Comparison of ENCODE assay signal across 32 mouse cellular contexts in genomic region chr8:125984140-125984539, GRCm38 (mm10). TPM values are rescaled to one million over a fixed set of nuclear protein-coding genes. Genes with fewer than 3 reads are reported as not detected.
"Had no signal": no experiment of that assay in that cellular context is flagged by ENCODE, and none has a peak within 500 bp of the region (broad histone marks: within the 10 kb centered on the region; RNA-seq: fewer than 3 reads in every experiment).

No protein-coding gene starts in this region.

- H3K27ac ChIP-seq: heart, embryonic 10.5 days; heart, embryonic 13.5 days; heart, embryonic 15.5 days; hindbrain, embryonic 10.5 days; hindbrain, embryonic 12.5 days; hindbrain, embryonic 13.5 days; hindbrain, embryonic 14.5 days; hindbrain, embryonic 15.5 days; hindbrain, postnatal 0 days; intestine, embryonic 15.5 days; kidney, embryonic 15.5 days; kidney, postnatal 0 days; layer of hippocampus, adult 2 months had no signal

- H3K27me3 ChIP-seq: hindbrain, embryonic 12.5 days; hindbrain, embryonic 13.5 days; hindbrain, embryonic 15.5 days; intestine, embryonic 15.5 days; kidney, embryonic 15.5 days had no signal

- H3K4me3 ChIP-seq: heart, embryonic 10.5 days; heart, embryonic 12.5 days; heart, embryonic 13.5 days; heart, embryonic 15.5 days; hindbrain, embryonic 10.5 days; hindbrain, embryonic 12.5 days; hindbrain, embryonic 13.5 days; hindbrain, embryonic 15.5 days; intestine, embryonic 15.5 days; kidney, embryonic 15.5 days; layer of hippocampus, adult 2 months had no signal

- H3K4me1 ChIP-seq: heart, embryonic 10.5 days; heart, embryonic 12.5 days; heart, embryonic 13.5 days; heart, embryonic 15.5 days; intestine, embryonic 15.5 days; kidney, embryonic 15.5 days had no signal

- H3K36me3 ChIP-seq: heart, embryonic 10.5 days; heart, embryonic 12.5 days; heart, embryonic 13.5 days; heart, embryonic 15.5 days; hindbrain, embryonic 10.5 days; hindbrain, embryonic 12.5 days; hindbrain, embryonic 13.5 days; hindbrain, embryonic 15.5 days; intestine, embryonic 15.5 days; kidney, embryonic 15.5 days had no signal

- DNase-seq: heart, postnatal 10 days; heart, postnatal 14 days; heart, postnatal 36 days; heart, postnatal 4 days; kidney, adult 11 months; kidney, adult 18-20 months; kidney, adult 2 months; kidney, adult 8-10 months; kidney, adult 9 months; kidney, postnatal 10 days; kidney, postnatal 14 days; kidney, postnatal 25 days; kidney, postnatal 36 days; kidney, postnatal 4 days; layer of hippocampus, adult 9-11 months; layer of hippocampus, postnatal 36 days had no signal

- H3K9ac ChIP-seq: heart, embryonic 12.5 days; heart, embryonic 13.5 days; heart, embryonic 15.5 days; hindbrain, embryonic 12.5 days; hindbrain, embryonic 13.5 days; hindbrain, embryonic 14.5 days; hindbrain, embryonic 15.5 days; intestine, embryonic 15.5 days; kidney, embryonic 15.5 days had no signal

RNA-seq across cellular contexts. Expression of gene Kcnk1, which starts 10.8 kb away (rescaled TPM):
- total RNA-seq: heart, postnatal 14 days; hematopoietic stem cell, adult 5-6 weeks had no signal
- polyA plus RNA-seq: inflammation-experienced regulatory T-cells, adult 6 months had no signal
